Mouse (Mus musculus) bone marrow, adult 2 months (tissue): Measurements from ENCODE around the gene Itm2c.

Experiments
- CTCF ChIP-seq: fragments of 200-500 bp; IDR thresholded peaks from 2 replicates; pipeline ENCODE4 v1.5.1; 2011; ENCODE audit warnings: low read length, control low read depth; ENCODE audit not compliant: control insufficient read depth, insufficient read depth
- POLR2A ChIP-seq: fragments of 200-500 bp; IDR thresholded peaks from 2 replicates; pipeline ENCODE4 v1.6.1; 2011; ENCODE audit warnings: low read depth, mild to moderate bottlenecking, control low read depth, low read length, borderline replicate concordance; ENCODE audit not compliant: control insufficient read depth

DNA sequence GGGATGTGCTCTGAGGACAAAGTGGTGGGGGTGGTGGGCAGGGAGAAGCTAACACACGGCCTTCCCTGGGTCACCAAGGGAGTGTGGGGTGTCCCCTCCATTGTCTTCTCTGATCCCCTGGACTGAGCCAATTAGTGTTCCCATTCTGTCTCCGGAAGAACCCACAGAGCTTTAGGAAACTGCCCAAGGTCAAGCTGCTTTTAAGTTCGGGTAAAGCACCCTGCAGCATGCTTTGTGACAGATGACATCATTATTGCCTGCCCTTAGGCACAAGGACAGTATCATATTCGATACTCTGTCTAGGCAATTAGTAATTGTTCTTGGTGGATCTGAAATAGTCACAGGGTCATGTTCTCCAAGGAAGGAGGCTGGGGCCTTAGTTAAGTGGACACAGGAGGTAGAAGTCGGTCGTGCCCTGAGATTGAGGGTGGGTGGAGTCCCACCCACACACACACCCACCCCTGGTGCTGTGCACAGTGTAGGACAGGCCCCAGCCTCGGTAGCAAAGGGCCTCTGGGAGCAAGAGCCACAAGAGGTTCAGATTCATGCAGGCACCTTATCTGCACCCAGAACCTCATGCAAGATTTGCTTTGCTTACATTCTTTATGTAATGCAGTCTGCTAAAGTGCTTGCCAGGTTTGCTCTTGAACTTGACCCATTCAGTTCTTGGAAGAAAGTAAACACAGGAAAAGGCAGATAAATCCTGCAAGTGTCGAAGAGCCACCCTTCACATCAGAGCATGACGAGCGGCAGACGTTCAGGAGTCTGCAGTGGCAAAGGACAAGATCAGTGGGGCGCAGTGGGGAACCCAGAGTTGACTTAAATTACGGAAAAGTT, 14.9 kb downstream of the Itm2c start:
- no peak for TF ChIP-seq CTCF
- TF ChIP-seq POLR2A: no peak
